Mouse (Mus musculus) neural tube, embryonic 11.5 days (tissue): ENCODE measurements at regions not wholly inside any gene's neighbourhood (a gene's known extent, or its start where the extent isn't known, plus 50 kb on each side); places are given as distances from the start of the nearest gene placed in this dataset.

Source experiments
- ATAC-seq: fragments of 200-750 bp; cut with Nextera tagmentation; 2 replicates; pipeline ENCODE4 v1.8.0; 2017; ENCODE audit warnings: moderate number of reproducible peaks, mild to moderate bottlenecking, moderate TSS enrichment, moderate library complexity; ENCODE audit not compliant: insufficient read depth, low FRiP score, low TSS enrichment
- DNase-seq: peaks from one replicate; pipeline ENCODE4 v3.0.0-alpha.2; 2015; ENCODE audit warnings: low spot score
- H3K27ac ChIP-seq: fragments of 300-500 bp; sonication (generic); 2 replicates; pipeline ENCODE4 v1.5.1; 2014; ENCODE audit warnings: low read depth, mild to moderate bottlenecking, low read length
- H3K27me3 ChIP-seq: fragments of 300-500 bp; sonication (generic); 2 replicates; pipeline ENCODE4 v1.6.1; 2014; ENCODE audit warnings: mild to moderate bottlenecking, low read length, mixed read lengths; ENCODE audit not compliant: control insufficient read depth, insufficient read depth
- H3K36me3 ChIP-seq: fragments of 300-500 bp; sonication (generic); 2 replicates; pipeline ENCODE4 v1.6.1; 2014; ENCODE audit warnings: mild to moderate bottlenecking, low read length, moderate library complexity, mixed read lengths; ENCODE audit not compliant: control insufficient read depth, insufficient read depth
- H3K4me1 ChIP-seq: fragments of 300-500 bp; sonication (generic); 2 replicates; pipeline ENCODE4 v1.6.1; 2014; ENCODE audit warnings: low read length, mixed read lengths; ENCODE audit not compliant: control insufficient read depth, insufficient read depth
- H3K4me2 ChIP-seq: fragments of 300-500 bp; sonication (generic); 2 replicates; pipeline ENCODE4 v1.6.1; 2014; ENCODE audit warnings: low read depth, mild to moderate bottlenecking, moderate library complexity
- H3K4me3 ChIP-seq: fragments of 300-500 bp; sonication (generic); 2 replicates; pipeline ENCODE4 v1.5.1; 2014; ENCODE audit warnings: low read depth, low read length
- H3K9ac ChIP-seq: fragments of 300-500 bp; sonication (generic); 2 replicates; pipeline ENCODE4 v1.6.1; 2014; ENCODE audit warnings: mild to moderate bottlenecking, low read length
- H3K9me3 ChIP-seq: fragments of 300-500 bp; sonication (generic); 2 replicates; pipeline ENCODE4 v1.6.1; 2016; ENCODE audit warnings: low read length; ENCODE audit not compliant: control insufficient read depth
- WGBS: fragments of 180-500 bp; shearing (Covaris S2); extraction: QIAGEN DNeasy Blood & Tissue Kit; methylation state at CpG from one replicate; pipeline ENCODE4 v1.1.7; 2014; 5-methylcytosine and 5-hydroxymethylcytosine counted together

DNA sequence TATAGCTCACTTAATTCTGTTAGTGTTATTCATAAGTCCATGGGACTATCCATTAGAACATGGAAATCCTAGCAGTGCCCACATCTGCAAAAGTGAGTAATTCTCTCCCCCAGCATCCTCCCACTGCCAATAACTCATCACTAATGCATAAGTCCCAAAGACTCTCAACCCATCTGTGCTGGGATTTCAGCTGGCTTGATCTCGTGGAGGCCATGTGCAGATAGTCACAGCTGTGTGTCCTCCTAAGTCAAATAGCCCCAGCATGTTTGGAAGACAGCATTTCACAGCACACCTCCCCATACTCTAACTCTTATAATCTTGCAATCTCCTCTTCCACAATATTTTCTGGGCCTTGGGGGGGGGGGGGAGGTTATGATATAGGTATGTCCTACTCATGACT, 877.9 kb upstream of the Gm7489 start:
- Histone ChIP-seq H3K4me2 (no peak overlapping the region), H3K9ac (no peak overlapping the region), H3K36me3 (no peaks in the 10 kb centered on the region), H3K9me3 (no peaks in the 10 kb centered on the region), H3K4me1 (no peaks in the 10 kb centered on the region), H3K27ac (no peak overlapping the region), H3K4me3 (no peak overlapping the region), H3K27me3 (no peaks in the 10 kb centered on the region)
- DNase-seq, result no peak
- no peak for ATAC-seq
- 50% methylated on average over 1 of the region's 1 CpGs for WGBS

DNA sequence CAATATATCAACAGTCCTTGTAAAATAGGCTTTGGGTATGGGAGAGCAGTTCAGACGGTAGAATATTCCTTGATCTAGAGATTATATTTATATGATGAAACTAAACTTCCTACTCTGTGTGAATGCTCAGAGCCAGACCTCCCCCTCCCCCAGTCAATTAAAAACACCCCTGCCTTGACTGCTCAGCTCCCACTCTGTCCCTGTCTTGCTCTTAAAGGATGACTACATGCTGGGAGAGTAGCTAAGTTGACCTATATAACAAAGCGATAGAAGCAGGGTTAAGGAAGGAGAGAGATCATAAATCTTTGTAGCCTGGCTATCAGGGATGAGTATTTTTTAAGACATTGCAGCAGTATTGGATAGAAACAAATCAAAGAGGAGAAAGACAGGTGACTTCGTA, 875.4 kb upstream of the Gm7489 start:
- no peak for DNase-seq
- H3K4me2 ChIP-seq, result no peak overlapping the region
- no peak for ATAC-seq
- H3K9ac ChIP-seq, result no peak overlapping the region
- H3K4me3 ChIP-seq, result no peak overlapping the region
- no peaks in the 10 kb centered on the region for H3K9me3 ChIP-seq
- no peak overlapping the region for H3K27ac ChIP-seq
- no peaks in the 10 kb centered on the region for H3K36me3 ChIP-seq
- no peaks in the 10 kb centered on the region for H3K4me1 ChIP-seq
- H3K27me3 ChIP-seq, result no peaks in the 10 kb centered on the region
- WGBS, result 83% methylated on average over 3 of the region's 3 CpGs
